Mouse (Mus musculus): ENCODE measurements around the gene Heatr3. TPM values are rescaled to one million over a fixed set of nuclear protein-coding genes. Genes with fewer than 3 reads are reported as not detected.

The Heatr3 gene
- polyA plus RNA-seq, 1 experiment from 2014 or later, result 48.5 TPM

Small RNA genes lying within 50 kb of the gene (microRNA-seq; reads per million reads assigned to microRNA genes)
- 1.6 reads per million for gene Mir7071

Other genes starting within 250 kb of the Heatr3 start
- 58.1 and 63.0 TPM in 2 replicates for gene Zfp423, start 178.3 kb upstream of the Heatr3 start, polyA plus RNA-seq (2016; fragmentation: Nextera tagmentation; extraction: Ambion mirVana)
- gene Cnep1r1, start 19.1 kb upstream of the Heatr3 start, polyA plus RNA-seq (2016; fragmentation: Nextera tagmentation; extraction: Ambion mirVana), result 49.7 and 50.9 TPM in 2 replicates
- gene Tent4b, start 61.4 kb downstream of the Heatr3 start, polyA plus RNA-seq (2016; fragmentation: Nextera tagmentation; extraction: Ambion mirVana), result 12.7 and 14.6 TPM in 2 replicates
- gene Adcy7, start 134.5 kb downstream of the Heatr3 start, polyA plus RNA-seq (2016; fragmentation: Nextera tagmentation; extraction: Ambion mirVana), result 2.6 and 2.9 TPM in 2 replicates
- gene Brd7, start 224.3 kb downstream of the Heatr3 start, polyA plus RNA-seq (2016; fragmentation: Nextera tagmentation; extraction: Ambion mirVana), result 92.0 and 99.1 TPM in 2 replicates